Mouse (Mus musculus): ENCODE data around the gene Serpini1. TPM values are rescaled to one million over a fixed set of nuclear protein-coding genes. Genes with fewer than 3 reads are reported as not detected.
"Not testable (repeated sequence)": the region's sequence is repeated elsewhere in the genome, so short reads cannot be mapped to it uniquely, and the experiment has no call there.

Serpini1 gene
- polyA plus RNA-seq, 1 experiment from 2014 or later: 7.6 TPM

DNA sequence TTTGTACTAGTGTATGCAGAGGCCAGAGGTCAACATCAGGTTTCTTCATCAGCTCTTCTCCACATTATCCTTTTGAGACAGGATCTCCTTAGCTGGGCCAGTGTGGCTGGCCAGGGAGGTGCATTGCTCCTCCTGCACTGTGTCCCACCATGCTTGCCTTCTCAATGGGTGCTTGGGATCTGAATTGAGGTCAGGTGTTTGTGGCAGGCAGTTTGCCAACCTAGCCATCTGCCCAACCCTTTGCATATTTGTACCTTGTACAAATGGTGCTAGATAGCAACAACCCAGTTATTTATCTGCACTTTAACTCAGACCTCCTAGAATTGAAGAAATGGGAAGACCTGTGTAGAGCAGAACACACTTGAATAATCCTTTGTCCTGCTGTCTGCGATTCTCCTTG, 78.3 kb downstream of the Serpini1 start:
- no peaks in the 10 kb centered on the region for H3K9me3 ChIP-seq

DNA sequence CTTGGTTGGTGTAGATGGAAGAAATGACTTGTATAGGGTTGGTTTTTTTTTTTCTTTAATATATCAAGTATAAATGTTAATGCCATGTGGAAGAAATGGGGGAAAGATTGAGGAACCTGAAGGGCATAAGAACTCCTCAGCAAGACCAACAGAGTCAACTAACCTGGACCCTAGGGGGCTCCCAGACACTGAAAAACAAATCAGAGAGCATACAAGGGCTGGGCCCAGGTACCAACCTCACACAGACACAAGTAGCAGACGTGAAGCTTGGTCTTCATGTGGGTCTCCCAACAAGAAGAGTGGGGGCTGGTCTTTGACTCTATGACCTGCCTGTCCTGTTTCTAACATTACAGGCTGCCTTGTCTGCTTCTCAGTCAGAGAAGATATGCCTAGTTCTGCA, 82.2 kb downstream of the Serpini1 start:
- Histone ChIP-seq H3K4me1 (replicated peaks) (no peaks in the 10 kb centered on the region), H3K4me2 (no peak overlapping the region), H3K27me3 (no peaks in the 10 kb centered on the region), H3K36me3 (no peaks in the 10 kb centered on the region), H3K27ac (no peak overlapping the region), H3K9me3 (no peaks in the 10 kb centered on the region), H3K9ac (replicated peaks) (no peak overlapping the region), H3K4me3 (replicated peaks) (no peak overlapping the region)
- ATAC-seq (ENCODE audit: insufficient number of reproducible peaks, insufficient read depth, low FRiP score, low TSS enrichment, low read depth): no peak
- 64% methylated on average over 1 of the region's 1 CpGs for whole genome bisulfite sequencing

More for the DNA sequence above, 78.3 kb downstream of the Serpini1 start:
- Histone ChIP-seq H3K4me2 (no peak overlapping the region), H3K27me3 (no peaks in the 10 kb centered on the region), H3K36me3 (no peaks in the 10 kb centered on the region), H3K27ac (no peak overlapping the region), H3K9ac (replicated peaks) (no peak overlapping the region), H3K4me1 (replicated peaks) (peaks cover 18% of the 10 kb centered on the region), H3K4me3 (replicated peaks) (no peak overlapping the region)
- WGBS: 82% methylated on average over 1 of the region's 1 CpGs
- ATAC-seq (ENCODE audit: insufficient number of reproducible peaks, insufficient read depth, low FRiP score, low TSS enrichment, low read depth): no peak

DNA sequence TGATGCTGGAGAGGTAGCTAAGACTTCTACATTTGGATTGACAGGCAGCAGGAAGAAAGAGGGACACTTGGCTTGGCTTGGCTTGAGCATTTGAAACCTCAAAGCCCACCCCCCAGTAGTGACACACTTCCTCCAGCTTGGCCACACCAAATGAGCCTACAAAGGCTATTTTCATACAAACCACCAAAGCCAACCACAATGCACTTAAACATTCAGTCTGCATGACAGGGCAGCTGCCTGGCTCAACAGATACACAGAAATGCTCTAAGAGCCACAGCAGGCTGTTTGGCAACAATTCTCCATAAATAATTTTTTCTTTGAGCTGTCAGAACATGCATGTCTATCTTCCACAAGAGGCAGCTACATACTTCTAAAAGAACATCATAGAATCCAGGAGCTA, 90.2 kb downstream of the Serpini1 start:
- Histone ChIP-seq H3K27ac (no peak overlapping the region), H3K9ac (replicated peaks) (no peak overlapping the region), H3K36me3 (no peaks in the 10 kb centered on the region), H3K9me3 (no peaks in the 10 kb centered on the region), H3K27me3 (no peaks in the 10 kb centered on the region), H3K4me1 (replicated peaks) (no peaks in the 10 kb centered on the region), H3K4me2 (no peak overlapping the region), H3K4me3 (replicated peaks) (no peak overlapping the region)
- ATAC-seq (ENCODE audit: insufficient number of reproducible peaks, insufficient read depth, low FRiP score, low TSS enrichment, low read depth): no peak

DNA sequence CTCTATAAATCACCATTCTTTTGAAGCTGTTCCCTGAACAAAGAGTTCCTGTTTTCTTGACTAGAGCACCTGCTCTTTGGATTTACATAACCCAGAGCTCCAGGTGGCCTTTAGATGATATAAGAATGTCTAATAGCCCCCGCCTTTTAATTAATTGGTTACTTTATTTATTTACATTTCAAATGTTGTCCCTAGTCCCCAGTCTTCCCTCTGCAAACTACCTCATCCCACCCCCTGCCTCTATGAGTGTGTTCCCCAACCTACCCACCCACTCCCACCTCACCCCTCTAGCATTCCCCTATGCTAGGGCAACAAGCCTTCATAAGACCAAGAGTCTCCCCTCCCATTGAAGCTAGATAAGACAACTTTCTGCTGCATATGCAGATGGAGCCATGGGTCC, 90.9 kb downstream of the Serpini1 start:
- 82% methylated on average over 1 of the region's 1 CpGs for WGBS
- Histone ChIP-seq H3K4me2 (no peak overlapping the region), H3K4me3 (replicated peaks) (no peak overlapping the region), H3K9me3 (no peaks in the 10 kb centered on the region), H3K4me1 (replicated peaks) (no peaks in the 10 kb centered on the region), H3K27ac (no peak overlapping the region), H3K27me3 (no peaks in the 10 kb centered on the region), H3K9ac (replicated peaks) (no peak overlapping the region), H3K36me3 (no peaks in the 10 kb centered on the region)
- no peak for ATAC-seq (ENCODE audit: insufficient number of reproducible peaks, insufficient read depth, low FRiP score, low TSS enrichment, low read depth)

DNA sequence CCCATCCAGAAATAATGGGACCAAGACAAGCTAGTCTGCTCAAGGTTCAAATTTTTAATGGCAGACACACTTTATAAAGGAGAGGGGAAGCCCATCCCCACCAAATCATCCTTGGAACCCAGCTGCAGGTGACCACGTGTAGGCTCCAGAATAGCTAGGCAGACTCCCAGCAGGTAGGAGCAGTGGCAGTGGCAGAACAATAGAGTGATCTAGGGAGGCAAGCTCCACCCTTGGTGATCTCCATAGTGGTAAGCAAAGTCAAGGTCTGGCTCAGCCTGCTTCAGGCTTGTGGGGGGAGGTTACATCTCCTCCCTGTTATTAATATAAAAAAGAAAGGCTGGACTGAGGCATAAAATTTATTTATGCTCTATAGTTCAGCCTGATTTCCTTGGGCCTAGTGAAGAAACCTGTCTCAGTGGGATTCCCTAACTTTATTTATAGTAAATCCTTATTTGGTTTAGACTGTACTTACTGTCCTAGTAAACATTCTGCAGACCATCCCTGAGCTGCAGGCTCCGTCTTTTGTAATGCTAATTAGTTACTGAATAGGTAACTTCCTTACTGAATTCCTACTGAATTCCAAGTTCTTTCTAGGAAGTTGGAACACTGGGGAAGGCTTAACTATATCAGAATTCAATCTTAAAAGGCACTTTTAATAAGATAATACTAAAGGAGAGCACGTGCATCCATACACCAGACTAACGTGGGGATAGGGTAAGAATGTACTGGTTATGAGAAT, 93.2 kb downstream of the Serpini1 start:
- ATAC-seq (ENCODE audit: insufficient number of reproducible peaks, insufficient read depth, low FRiP score, low TSS enrichment, low read depth); H3K9me3 ChIP-seq; H3K4me3 ChIP-seq (replicated peaks); H3K27me3 ChIP-seq; H3K27ac ChIP-seq; H3K4me1 ChIP-seq (replicated peaks); H3K9ac ChIP-seq (replicated peaks); H3K4me2 ChIP-seq; H3K36me3 ChIP-seq: not testable (repeated sequence)
- 65% methylated on average over 4 of the region's 4 CpGs for WGBS

DNA sequence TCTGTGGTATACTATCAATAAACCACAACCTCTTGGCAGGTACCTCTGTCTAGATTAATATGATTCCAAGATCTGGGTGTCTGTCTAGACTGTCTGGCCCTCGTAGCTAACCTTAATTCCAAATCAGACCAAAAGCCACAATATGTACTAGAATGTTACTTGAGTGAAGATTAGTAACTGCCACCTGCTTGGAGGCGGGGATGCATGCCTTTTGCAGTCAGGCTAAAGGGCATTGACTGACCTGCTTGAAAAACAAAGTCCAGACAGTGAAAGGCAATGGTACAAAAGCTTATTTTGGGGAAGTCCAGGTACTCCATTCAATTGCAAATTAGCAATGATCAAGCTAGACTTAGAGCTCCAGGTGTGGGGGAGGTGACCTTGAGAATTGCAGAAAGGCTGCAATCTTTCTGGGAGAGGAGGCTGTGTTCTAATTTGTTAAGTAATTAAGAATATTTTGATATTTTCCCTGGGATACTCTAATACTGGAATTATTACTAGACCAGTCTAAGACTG, 94.3 kb downstream of the Serpini1 start:
- Histone ChIP-seq H3K27ac (no peak overlapping the region), H3K27me3 (no peaks in the 10 kb centered on the region), H3K36me3 (no peaks in the 10 kb centered on the region), H3K4me3 (replicated peaks) (no peak overlapping the region), H3K9me3 (no peaks in the 10 kb centered on the region), H3K4me1 (replicated peaks) (no peaks in the 10 kb centered on the region), H3K4me2 (no peak overlapping the region), H3K9ac (replicated peaks) (no peak overlapping the region)
- 72% methylated on average over 2 of the region's 2 CpGs for WGBS
- ATAC-seq (ENCODE audit: insufficient number of reproducible peaks, insufficient read depth, low FRiP score, low TSS enrichment, low read depth): no peak

DNA sequence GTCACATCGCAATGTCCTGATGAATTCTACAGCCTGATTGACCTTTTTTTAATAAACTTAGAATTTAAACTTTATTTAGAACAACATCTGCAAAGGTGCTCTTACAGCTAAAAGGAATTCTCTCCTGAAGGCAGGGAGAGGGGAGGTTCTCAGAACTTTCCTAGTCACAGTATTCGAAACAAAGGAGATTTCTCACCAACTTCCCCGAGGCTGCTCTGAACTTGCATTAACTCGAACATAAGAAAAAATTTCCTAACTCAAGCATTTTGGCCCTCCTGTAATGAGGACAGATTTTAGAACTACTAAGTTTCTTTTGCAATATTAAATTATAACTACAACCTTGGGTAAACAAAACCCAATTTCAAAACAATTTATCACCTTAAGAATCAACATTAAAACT, 96.6 kb downstream of the Serpini1 start:
- H3K27ac ChIP-seq; H3K36me3 ChIP-seq; H3K27me3 ChIP-seq; H3K4me3 ChIP-seq (replicated peaks); H3K4me2 ChIP-seq; H3K4me1 ChIP-seq (replicated peaks); ATAC-seq (ENCODE audit: insufficient number of reproducible peaks, insufficient read depth, low FRiP score, low TSS enrichment, low read depth); H3K9ac ChIP-seq (replicated peaks); H3K9me3 ChIP-seq: not testable (repeated sequence)
- WGBS: 62% methylated on average over 4 of the region's 4 CpGs

DNA sequence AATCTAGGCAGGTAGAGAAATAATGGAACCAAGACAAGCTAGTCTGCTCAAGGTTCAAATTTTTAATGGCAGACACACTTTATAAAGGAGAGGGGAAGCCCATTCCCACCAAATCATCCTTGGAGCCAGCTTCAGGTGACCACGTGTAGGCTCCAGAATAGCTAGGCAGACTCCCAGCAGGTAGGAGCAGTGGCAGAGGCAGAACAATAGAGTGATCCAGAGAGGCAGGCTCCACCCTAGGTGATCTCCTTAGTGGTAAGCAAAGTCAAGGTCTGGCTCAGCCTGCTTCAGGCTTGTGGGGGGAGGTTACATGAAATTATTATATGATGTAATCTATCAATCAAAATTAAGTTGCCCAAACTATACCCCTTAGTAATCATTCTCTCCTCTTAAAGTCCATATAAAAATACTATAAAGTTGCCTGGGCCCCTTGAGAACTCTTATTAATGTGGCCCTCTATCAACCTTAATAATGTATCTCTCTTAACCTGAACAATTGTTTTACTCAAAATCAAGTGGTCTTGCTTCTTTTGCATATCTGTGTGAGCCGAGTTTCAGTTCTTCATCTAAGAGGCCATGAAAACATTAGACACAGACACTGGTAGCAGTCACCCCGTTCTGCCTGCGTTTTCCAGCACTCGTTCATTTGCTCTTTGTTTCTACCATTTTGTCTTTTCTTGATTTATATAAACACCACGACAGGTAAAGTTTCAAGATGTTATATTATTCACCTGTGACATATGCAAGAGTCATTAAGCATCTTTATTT, 98.4 kb downstream of the Serpini1 start:
- Histone ChIP-seq H3K9me3 (no peaks in the 10 kb centered on the region), H3K4me3 (replicated peaks) (no peak overlapping the region), H3K27ac (no peak overlapping the region), H3K4me1 (replicated peaks) (no peaks in the 10 kb centered on the region), H3K36me3 (no peaks in the 10 kb centered on the region), H3K4me2 (no peak overlapping the region), H3K27me3 (no peaks in the 10 kb centered on the region), H3K9ac (replicated peaks) (no peak overlapping the region)
- 79% methylated on average over 6 of the region's 6 CpGs for WGBS
- no peak for ATAC-seq (ENCODE audit: insufficient number of reproducible peaks, insufficient read depth, low FRiP score, low TSS enrichment, low read depth)

DNA sequence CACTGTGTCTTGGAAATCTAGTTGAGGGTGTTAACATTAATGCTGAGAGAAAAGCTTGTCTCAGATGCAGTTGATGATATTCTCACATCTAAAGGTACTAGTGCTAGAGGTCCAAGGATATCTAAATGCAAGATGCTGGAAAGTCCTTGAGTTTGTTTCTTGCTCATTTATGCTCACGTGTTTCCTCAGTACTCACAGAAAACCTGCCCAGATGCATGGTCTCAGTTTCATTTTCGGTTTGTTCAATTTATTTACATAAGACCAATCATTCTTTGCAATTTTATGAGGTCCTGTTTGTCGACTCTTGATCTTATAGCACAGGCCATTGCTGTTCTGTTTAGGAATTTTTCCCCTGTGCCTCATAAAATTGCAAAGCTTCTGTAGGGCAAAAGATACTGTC, 109.6 kb downstream of the Serpini1 start:
- no peaks in the 10 kb centered on the region for H3K4me1 ChIP-seq (replicated peaks)
- no peak overlapping the region for H3K4me3 ChIP-seq (replicated peaks)
- H3K9ac ChIP-seq (replicated peaks): no peak overlapping the region
- no peak overlapping the region for H3K27ac ChIP-seq
- no peaks in the 10 kb centered on the region for H3K27me3 ChIP-seq
- no peak overlapping the region for H3K4me2 ChIP-seq
- 69% methylated on average over 3 of the region's 3 CpGs for WGBS
- ATAC-seq (ENCODE audit: insufficient number of reproducible peaks, insufficient read depth, low FRiP score, low TSS enrichment, low read depth): no peak
- H3K36me3 ChIP-seq: no peaks in the 10 kb centered on the region
- H3K9me3 ChIP-seq: no peaks in the 10 kb centered on the region

DNA sequence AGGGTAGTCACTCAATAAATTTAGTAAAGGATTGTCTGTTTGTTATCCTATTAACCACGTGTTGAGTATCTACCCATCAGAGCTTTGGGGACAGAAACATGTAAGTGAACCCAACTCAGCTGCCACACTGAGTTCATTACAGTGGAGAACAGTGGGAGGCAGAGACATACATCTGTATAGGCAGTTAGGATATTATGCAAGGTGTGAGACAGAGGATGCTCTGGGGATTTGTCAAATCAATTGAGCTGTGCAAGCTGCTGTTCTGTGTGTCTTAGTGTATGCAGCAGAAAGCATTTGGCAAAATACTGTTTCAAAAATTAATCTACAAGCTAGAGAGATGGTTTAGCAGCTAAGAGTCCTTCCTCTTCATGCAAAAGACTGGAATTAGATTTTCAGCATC, 113.1 kb downstream of the Serpini1 start:
- Histone ChIP-seq H3K4me1 (replicated peaks) (no peaks in the 10 kb centered on the region), H3K27ac (no peak overlapping the region), H3K27me3 (no peaks in the 10 kb centered on the region), H3K9me3 (no peaks in the 10 kb centered on the region), H3K4me2 (no peak overlapping the region), H3K4me3 (replicated peaks) (no peak overlapping the region), H3K9ac (replicated peaks) (no peak overlapping the region), H3K36me3 (no peaks in the 10 kb centered on the region)
- no peak for ATAC-seq (ENCODE audit: insufficient number of reproducible peaks, insufficient read depth, low FRiP score, low TSS enrichment, low read depth)
- 58% methylated on average over 1 of the region's 1 CpGs for WGBS

DNA sequence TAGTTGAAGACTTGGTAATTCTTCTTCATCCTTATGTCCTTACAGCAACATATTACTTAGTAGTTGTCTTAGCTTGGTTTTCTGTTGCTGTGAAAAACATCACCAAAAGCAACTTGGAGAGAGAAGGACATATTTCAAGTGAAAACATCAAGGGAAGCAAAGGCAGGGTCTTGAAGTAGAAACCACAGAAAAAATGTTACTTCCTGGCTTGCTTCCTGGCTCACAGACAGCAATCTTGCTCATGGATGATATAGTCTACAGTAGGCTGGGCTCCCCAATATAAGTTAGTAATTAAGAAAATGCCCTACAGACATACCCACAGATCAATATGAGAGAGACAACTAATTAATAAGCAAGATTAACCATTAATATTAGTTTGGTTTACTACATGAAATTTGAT, 125.5 kb downstream of the Serpini1 start:
- Histone ChIP-seq H3K27me3 (no peaks in the 10 kb centered on the region), H3K4me2 (no peak overlapping the region), H3K36me3 (no peaks in the 10 kb centered on the region), H3K9me3 (no peaks in the 10 kb centered on the region), H3K4me3 (replicated peaks) (no peak overlapping the region), H3K4me1 (replicated peaks) (no peaks in the 10 kb centered on the region), H3K27ac (no peak overlapping the region), H3K9ac (replicated peaks) (no peak overlapping the region)
- ATAC-seq (ENCODE audit: insufficient number of reproducible peaks, insufficient read depth, low FRiP score, low TSS enrichment, low read depth): no peak

DNA sequence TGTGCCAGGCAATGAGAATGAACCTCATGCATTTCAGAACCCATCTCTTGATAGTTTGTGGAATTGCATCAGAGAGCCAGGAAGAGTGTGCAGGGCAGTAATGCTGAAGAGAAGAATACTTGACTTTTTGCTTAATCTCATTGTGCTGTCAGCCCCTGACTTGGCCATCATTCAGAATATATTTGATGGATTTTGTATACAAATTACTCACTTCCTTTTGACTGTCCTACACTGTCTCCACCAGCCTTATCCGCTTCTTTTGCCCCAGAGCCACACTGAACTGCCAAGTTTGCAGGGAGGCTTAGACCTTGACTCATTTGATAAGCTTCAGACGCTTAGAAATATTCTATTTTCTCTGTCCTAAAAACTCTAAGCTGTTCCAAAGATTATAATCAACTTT, 129.4 kb downstream of the Serpini1 start:
- Histone ChIP-seq H3K4me2 (no peak overlapping the region), H3K27ac (no peak overlapping the region), H3K9me3 (no peaks in the 10 kb centered on the region), H3K4me1 (replicated peaks) (no peaks in the 10 kb centered on the region), H3K27me3 (no peaks in the 10 kb centered on the region), H3K9ac (replicated peaks) (no peak overlapping the region), H3K36me3 (no peaks in the 10 kb centered on the region), H3K4me3 (replicated peaks) (no peak overlapping the region)
- WGBS: 76% methylated on average over 2 of the region's 2 CpGs
- ATAC-seq (ENCODE audit: insufficient number of reproducible peaks, insufficient read depth, low FRiP score, low TSS enrichment, low read depth): no peak

Measured in limb, embryonic 12.5 days (tissue).